Mouse (Mus musculus): ENCODE measurements around the gene Dll3.

The Dll3 gene

DNA sequence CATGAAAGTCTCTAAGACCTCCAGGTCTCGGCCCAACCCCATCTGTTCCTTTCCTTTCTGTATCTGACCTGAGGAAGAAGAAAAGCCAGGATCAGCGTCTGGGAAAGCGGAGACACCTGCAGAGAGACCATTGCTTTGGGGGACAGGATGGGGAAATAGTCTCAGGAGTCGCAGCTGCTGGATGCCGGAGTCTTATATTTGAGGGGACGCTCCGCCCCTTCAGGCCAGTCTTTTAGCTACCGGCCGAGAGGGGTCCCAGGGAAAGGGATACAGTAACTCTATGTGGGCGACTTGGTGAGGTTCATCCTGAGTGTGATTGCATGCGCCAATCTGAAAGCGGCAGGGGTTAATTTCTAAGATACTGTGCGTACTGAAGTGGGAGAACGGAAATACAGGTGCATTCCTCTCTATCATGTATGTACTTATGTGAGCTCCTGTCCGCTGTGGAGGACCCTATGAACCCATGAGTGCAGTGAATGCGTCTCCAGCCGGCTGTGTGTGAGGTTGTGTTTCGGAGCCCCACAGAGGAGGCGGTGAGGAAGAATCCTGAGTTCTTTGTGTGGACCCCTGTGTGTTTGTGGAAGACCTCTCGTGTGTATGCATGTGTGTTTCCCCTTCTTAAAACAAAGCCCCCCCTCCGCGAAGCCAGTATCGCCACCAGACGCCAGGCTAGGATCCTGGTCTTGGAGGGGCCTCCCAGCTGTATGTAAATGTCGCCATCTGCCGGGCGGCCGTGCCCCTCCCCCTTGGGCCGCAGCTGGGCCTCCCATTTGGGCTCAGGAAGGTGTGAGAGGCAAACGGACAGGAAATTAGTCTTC, at the start of gene Dll3:
Gene Dll3 (minus strand): TSS at position 623 of the 818 bp plus-strand sequence.
- in situ Hi-C loops (cut with MboI; ENCODE audit: low sequenced_read_pairs), result no loop called here

DNA sequence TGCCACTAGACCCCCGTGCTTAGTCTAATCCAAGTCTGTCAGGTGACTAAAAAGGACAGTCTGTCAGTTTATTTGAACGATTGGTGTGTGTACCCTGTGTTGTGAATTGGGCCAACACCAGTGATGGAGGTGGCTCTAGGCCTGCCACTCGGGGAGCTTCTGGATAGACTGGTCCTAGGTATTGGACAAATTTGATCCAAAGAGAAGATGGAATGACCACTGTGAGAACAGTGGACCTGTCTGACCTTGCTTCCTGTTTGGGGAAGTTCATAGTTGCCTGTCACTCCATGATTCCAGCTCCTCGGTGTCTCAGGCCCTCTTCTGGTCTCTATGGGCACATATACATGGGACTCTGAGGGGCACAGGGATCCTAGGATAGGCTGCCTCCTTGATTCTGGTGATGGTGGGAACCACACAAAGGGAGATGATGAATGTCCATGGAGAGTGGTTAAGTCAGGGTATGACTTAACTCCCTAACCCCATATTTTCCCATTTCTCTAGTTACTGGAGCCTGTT, 49.7 kb upstream of the Dll3 start:
- in situ Hi-C loops (cut with MboI; ENCODE audit: low sequenced_read_pairs), result no loop called here

DNA sequence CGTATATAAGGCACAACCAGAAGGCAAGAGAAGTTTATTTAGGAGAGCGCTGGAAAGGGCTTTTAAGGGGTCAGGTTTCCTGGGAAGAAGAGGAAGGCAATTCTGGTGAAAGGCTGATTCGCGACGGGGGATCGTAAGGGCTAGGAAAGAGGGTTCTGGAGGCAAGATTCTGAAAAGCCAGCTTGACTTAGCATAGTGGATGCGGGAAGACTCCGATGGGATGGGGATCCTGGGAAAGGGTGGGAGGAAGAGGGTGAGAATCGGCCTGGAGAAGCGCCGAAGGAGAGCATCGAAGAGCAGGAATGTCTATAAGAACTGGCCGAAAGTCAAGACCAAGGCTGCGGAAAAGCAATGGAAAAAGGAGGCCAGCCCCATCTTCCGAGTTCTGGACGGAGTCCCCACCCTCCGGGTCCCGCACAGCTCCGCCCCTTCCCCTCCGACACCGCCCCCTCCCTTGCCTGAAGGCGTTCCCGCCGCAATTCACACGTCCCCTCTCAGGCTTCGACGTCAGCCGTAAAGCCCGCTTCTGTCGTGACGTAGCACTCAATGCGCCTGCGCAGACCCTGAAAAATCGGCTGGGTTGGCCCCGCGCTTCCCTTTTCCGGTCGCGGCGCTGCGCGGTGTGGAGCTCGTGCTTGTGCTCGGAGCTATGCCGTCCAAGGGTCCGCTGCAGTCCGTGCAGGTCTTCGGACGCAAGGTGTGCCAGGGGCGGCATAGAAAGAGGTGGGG, 48.3 kb upstream of the Dll3 start, which contains the start of gene Rps16:
Gene Rps16 (plus strand): TSS at position 498 of the 729 bp plus-strand sequence.
- in situ Hi-C loops (cut with MboI; ENCODE audit: low sequenced_read_pairs), result no loop called here

DNA sequence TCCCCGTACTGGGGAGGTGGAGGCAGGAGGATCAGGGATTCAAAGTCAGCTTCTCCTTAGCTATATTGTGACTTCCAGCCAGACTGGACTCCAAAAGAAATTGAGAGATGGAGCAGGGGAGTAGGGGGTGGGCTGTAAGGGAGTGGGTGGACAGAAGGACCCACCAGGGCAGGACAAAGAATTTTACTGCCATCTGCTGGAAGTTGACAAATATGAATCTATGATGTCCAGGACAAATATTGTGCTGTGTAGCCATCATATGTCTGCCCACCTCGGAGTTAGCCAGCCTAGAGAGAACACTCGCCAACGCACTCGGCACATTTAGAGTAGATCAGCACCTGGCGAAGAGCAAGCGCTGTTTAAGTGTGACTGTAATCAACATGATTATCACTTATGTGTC, 46.6 kb upstream of the Dll3 start:
- in situ Hi-C loops (cut with MboI; ENCODE audit: low sequenced_read_pairs), result no loop called here

DNA sequence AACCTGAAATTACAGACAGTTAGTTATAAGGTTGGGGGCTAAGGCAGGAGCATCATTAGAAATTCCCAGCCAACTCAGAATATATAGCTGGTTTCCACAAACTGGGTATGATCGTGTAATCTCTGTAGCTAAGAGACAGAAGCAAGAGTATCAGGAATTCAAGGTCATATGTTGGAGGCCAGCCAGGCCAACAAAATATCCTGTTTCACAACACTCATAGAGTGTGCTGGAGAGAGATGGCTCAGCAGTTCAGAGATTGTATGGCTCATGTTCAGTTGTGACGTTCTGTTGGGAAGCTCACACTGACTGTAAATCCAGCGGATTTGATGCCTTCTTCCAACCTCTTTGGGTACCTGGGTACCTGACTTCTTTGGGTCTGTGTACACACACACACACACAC, 45.7 kb upstream of the Dll3 start:
- in situ Hi-C loops (cut with MboI; ENCODE audit: low sequenced_read_pairs), result no loop called here

DNA sequence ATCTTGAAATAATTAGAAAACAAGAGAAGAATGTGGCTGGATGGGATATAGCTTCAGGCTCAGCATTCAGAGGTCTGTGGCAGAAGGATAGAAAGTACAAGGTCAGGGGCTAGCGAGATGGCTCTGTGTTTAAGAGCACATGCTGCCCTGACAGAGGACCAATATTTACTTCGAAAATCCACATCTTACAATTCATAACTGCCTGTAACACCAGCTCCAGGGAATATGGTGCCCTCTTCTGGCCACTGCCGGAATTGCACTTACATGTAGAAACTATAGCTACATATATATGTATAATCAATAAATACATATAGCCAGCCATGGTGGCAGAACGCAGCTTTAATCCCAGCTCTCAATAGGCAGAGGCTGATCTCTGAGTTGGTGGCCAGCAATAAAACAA, 42.6 kb upstream of the Dll3 start:
- in situ Hi-C loops (cut with MboI; ENCODE audit: low sequenced_read_pairs), result no loop called here

DNA sequence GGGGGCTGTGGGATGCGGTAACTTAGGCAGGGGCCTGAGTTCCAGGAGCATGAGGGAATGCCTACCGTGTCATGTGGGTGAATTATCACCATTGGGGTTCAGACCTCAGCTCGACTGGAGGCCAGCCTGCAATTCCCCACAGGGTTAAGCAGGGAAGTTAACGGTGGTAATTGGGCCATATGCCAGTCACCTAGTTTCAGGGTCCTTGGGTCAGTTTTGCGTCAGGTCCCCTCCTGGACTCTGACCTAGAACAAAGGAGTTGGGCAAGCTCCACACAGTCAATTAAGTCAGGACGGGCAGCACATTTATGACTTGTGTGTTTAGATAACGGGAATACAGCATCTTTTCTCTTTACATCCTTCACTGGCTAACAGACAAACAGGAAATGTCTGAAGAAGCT, 39.3 kb upstream of the Dll3 start:
- in situ Hi-C loops (cut with MboI; ENCODE audit: low sequenced_read_pairs), result no loop called here

DNA sequence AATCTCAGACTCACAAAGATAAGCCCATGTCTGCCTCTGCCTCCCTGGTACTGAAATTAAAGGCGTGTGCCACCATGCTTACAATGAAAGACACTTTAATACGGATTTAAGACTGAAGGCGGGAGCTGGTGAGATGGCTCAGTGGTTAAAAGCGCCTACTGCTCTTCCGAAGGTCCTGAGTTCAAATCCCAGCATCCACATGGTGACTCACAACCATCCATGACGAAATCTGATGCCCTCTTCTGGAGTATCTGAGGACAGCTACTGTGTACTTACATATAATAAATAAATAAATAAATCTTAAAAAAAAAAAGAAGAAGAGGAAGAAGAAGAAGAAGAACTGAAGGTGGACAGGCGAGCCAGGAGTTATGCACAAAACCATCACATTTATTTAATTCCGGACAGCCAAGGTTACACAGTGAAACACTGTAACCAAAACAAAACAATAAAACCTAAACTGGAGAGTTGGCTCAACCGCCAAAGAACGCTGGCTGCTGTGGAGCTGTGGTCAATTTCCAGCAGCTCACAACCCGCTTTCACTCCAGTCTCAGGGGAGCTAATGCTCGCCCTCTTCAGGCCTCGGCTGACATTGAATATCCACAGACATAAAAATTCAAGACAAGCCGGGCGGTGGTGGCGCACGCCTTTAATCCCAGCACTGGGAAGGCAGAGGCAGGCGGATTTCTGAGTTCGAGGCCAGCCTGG, 37.3 kb upstream of the Dll3 start:
- in situ Hi-C loops (cut with MboI; ENCODE audit: low sequenced_read_pairs), result no loop called here

DNA sequence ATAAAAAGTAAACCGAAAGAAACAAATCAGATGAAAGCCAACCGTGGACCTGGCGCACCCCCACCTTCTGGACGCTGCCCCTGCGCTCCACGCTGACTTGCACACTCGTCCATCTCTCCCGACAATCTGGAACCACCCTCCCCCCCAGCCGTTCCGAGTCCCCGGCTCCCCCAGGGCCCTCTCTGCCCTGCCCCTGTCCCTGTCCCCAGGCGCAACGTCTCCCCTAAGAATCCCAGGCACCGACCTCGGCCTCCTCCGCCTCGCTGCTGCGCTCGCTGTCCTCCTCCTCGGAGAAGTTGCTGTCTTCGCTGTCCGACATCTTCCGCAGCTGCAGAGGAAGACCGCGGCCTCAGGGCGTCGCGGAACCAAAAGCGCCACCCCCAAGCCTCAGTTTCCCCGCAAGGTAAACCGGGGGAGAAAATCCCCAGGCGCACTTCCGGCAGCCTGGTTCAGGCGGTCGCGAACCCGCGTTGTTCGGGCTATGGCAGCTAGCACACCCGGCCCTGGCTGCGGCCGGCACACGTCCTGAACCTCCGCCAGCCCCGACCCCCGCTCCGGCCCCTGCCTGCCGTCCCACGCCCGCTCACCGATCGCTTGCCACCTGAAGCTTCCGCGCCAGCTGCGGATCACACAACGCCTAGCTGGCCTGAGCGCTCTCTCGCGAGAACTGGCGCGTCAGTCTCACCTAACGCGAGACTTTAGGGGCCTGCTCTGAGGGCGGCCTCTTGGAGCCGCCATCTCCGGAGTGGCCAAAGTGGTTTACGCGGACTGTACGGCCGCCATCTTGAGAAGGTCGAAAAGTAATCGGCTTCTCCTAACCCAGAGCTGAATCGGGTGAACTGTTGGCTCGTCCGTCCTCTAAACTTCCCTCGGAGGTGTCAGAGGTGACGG, 36.3 kb upstream of the Dll3 start, which contains the start of gene Supt5:
Gene Supt5 (minus strand): TSS at position 639 of the 891 bp plus-strand sequence.
- in situ Hi-C loops (cut with MboI; ENCODE audit: low sequenced_read_pairs), result no loop called here

DNA sequence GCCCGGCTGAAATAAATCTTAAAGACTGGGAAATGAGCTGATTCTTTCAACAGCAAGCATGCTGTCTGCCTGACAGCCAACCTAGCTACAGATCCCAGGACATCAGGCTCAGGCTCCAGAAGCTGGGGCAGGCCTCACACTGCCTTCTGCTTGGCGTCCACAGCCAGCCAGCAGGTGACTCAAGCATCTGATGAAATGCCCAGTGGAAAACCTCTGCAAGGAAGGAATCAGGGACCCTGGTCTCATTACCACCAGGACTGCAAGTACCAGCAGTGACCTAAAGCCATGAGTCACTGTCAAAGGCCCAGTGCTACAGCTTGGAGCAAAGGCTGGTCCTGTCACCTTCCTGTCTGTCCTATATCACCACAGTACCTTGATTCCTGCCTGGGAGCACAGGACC, 33.4 kb upstream of the Dll3 start:
- in situ Hi-C loops (cut with MboI; ENCODE audit: low sequenced_read_pairs), result no loop called here

DNA sequence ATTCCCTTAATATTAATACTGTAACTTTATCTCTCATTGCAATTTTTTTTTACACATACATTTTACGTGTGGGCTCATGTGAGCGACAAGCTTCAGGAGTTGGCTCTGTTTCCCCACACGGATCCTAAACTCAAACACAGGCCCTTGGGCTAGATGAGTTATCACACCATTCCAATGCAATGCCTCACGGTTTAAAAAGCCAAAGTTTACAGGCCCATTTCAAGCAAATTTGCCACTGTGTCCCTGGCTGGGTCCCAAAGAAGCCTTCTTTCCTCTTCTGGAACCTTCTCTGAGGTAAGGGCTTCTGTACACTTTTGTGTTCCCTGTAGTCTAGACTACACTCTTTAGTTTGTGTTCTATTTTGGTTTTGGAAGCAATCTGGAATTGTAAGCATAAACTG, 32.5 kb upstream of the Dll3 start:
- in situ Hi-C loops (cut with MboI; ENCODE audit: low sequenced_read_pairs), result no loop called here

DNA sequence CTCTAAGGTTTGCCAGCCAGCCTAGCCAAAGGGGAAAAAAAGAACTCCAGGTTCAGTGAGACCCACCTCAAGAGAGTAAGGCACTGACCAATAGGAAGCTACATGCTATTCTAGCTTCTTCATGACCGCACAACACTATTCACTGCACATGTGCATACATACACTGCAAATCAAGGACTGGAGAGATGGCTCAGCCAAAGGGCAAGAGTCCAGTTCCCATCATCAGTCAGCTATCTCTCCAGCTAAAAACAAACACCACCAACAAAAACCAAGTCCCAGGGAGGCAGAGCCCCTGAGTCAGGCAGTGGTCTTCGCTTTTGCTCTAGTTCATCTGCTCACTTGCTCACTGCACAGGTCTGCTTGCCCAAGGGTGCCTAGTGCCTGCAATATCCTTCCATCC, 26.2 kb upstream of the Dll3 start:
- in situ Hi-C loops (cut with MboI; ENCODE audit: low sequenced_read_pairs), result no loop called here

DNA sequence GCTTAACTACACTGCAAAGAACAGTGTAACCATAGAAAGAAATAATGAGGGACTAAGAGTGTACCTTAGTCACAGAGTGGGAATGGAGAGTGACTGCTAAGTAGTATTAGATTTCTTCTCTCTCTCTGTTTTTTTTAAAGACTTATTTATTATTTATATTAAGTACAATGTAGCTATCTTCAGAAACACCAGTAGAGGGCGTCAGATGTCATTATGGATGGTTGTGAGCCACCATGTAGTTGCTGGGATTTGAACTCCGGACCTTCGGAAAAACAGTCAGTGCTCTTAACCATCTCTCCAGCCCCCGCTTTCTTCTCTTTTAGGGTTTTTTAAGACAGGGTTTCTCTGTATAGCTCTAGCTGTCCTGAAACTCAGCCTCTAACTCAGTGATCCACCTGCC, 24.4 kb upstream of the Dll3 start:
- in situ Hi-C loops (cut with MboI; ENCODE audit: low sequenced_read_pairs), result no loop called here

DNA sequence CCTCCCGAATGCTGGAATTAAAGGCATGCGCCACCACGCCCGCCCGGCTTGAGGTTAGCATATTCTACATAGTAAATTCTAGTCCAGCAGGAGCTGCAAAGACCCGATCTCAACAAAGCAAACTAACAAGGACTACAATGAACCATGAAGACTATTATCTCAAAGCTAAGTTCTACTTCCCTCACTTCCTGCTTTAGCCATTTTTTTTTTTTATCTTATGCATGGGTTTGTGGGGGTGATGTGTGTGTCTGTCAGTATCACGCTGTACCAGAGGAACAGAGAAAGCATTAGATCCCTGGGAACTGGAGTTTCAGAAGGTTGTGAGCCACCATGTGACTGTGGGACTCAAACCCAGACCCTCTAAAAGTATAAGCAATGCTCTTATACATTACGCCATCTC, 23.3 kb upstream of the Dll3 start:
- in situ Hi-C loops (cut with MboI; ENCODE audit: low sequenced_read_pairs), result no loop called here

DNA sequence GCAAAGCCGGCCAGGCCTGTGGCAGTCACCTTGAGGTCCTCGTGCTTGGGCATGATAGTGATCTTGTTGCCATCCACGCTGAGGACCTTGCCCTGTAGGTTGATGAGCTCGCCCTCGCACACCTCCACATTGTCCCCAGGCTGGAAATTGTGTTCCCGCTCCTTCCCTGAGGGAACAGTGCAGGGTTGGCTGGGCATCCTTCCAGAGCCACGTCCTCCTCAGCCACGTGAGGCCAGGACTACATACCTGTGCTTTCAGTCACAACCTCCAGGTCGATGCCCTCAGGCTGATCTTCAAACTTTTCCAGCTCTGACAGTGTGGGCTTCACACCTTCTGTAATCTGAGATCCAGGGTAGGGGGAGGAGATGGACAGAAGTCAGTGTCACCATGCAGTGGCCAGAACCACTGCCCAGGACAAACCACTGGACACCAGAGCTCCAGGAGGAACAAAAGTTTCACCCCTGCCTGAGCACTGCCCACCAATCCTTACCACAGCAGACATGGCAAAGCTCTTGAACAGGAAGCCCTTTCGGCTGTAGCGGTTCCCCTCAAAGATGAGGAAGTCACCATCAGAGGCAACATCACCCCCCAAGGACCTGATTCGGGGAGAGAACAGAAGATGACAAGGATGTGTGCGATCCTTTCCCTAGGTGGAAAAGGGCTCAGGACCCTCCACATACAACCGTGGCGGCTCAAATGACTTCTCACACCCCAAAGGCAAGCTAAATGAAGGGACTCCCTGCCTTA, 20.1 kb upstream of the Dll3 start:
- in situ Hi-C loops (cut with MboI; ENCODE audit: low sequenced_read_pairs), result no loop called here

DNA sequence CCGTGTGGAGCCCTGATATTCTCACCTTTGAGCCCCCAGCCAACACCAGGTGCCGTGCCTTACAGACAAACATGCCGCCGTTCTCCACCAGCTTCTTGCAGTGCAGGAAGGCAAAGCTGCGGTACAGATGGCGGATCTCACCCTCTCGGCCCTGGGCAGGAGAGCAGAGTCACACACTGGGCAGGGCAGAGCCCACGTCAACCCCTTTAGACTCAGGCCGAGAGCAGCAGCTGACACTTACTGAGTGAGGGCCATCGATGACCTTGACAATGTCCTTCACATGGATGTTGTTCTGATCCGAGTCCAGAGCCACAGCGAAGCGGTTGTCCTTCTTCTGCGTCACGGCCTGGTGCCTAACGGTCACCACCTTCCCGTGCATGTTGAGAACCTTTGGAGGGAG, 16.7 kb upstream of the Dll3 start:
- in situ Hi-C loops (cut with MboI; ENCODE audit: low sequenced_read_pairs), result no loop called here

DNA sequence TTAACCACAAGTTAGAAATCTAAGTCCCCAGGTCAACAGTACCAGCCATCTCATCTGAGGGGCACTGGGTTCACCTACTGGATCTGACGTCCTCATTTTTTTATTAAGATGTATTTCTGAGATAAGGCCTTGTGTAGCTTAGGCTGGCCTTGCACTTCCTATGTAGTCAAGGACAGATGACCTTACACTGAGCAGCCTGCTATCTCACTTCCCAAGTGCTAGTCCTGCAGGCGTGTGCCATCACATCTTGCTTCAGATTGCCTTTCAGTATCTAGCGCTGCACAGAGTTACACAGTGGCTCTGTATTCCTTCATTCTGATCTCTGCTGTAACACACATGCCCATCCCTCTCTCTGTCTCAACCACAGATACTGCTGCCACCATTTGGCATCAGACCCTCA, 16.0 kb upstream of the Dll3 start:
- in situ Hi-C loops (cut with MboI; ENCODE audit: low sequenced_read_pairs), result no loop called here

DNA sequence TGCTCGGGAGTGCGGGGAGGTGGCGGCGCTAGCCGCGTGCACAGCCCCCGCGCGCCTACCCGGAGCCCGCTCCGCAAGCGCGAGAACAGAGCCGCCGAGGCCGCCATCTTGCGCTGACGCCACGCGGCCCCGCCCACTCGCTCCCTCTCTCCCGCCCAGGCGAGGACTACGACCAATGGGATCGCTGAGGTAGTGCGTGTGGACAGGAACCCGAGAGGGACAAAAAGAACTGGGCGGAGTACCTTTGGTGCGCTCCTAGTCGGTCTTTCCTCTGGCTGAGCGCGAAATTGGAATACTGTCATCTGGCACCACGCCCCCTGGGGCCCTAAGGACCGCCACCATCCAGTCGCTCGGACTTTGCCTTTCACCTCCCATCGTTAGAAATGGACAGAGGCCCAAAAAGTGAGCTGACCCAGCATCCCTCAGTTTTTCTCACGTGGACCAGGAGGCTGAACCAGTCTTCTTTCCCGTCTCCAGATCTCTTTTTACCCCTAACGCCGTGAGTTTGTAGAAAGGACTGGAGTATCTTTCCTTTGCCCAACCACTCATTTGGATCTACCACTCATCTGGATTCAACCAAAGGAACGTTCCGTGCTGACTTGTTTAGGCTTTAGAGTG, 10.0 kb upstream of the Dll3 start, which contains the start of gene Timm50:
Gene Timm50 (minus strand): TSS at position 147 of the 618 bp plus-strand sequence.
- in situ Hi-C loops (cut with MboI; ENCODE audit: low sequenced_read_pairs), result no loop called here

All from CH12F3 (cell line).